Mouse (Mus musculus) spleen, adult 2 months (tissue): Measurements from ENCODE around the gene Sidt2.

Experiments used
- CTCF ChIP-seq: fragments of 200-500 bp; IDR thresholded peaks from 2 replicates; pipeline ENCODE4 v1.5.1; 2011; ENCODE audit warnings: mild to moderate bottlenecking, inconsistent platforms; ENCODE audit not compliant: insufficient read depth, insufficient read length, insufficient replicate concordance; ENCODE audit errors: extremely low read depth
- POLR2A ChIP-seq: fragments of 200-500 bp; IDR thresholded peaks from 2 replicates; pipeline ENCODE4 v1.6.1; 2011; ENCODE audit warnings: low read depth, low read length, inconsistent platforms

DNA sequence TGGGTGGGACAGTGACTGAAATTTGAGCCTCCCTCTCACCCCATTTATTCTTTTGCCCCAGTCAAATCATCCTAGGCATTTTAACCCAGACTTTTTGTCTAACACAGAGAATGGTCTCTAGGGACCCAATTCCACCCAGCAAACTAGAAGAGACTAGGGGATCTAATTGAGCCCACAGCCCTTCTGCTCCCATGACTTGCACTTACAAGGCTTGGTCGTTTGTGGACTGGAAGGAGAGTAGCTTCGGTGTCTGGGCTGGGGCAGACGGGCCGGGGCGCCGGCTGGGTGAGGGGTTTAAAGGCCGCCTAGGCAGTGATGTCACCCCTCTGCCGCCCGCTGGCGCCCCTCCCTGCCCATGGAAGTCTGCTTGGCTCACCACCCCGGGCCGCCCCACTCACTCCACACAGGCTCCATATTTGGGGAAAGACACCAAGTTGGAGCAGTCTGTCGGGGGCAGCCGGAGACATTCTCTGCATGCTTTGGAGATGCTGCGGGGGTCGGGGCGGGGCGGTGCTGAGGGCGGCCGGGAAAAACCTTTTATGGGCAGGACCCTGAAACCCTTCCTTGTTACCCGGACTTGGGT is 19.3 kb downstream of the Sidt2 start, which contains the start of gene Tagln:
- TF ChIP-seq CTCF (no peak), POLR2A (no peak)
